Mouse (Mus musculus) liver, embryonic 14.5 days (tissue): Measurements from ENCODE around the gene Fbxo9. TPM values are rescaled to one million over a fixed set of nuclear protein-coding genes. Genes with fewer than 3 reads are reported as not detected.
A peak's percentile ranks its signal among the peaks of the same experiment; 100 is the strongest.

Experiments
- ATAC-seq: fragments of 200-750 bp; cut with Nextera tagmentation; 2 replicates; pipeline ENCODE4 v1.8.0; 2017; ENCODE audit warnings: moderate number of reproducible peaks, mild to moderate bottlenecking, moderate library complexity; ENCODE audit not compliant: insufficient read depth
- DNase-seq, 3 experiments: peaks; one replicate each; pipeline ENCODE4 v3.0.0-alpha.2; 2012 to 2013; ENCODE audit warnings: low read depth in 3 of 3, low spot score in 3 of 3
- H3K27ac ChIP-seq: fragments of 300-500 bp; sonication (generic); 2 replicates; pipeline ENCODE4 v1.5.1; 2014; ENCODE audit warnings: moderate library complexity, mild to moderate bottlenecking, control low read depth, inconsistent platforms
- H3K27me3 ChIP-seq: fragments of 300-500 bp; sonication (generic); 2 replicates; pipeline ENCODE4 v1.6.1; 2014; ENCODE audit warnings: mild to moderate bottlenecking, low read length, moderate library complexity; ENCODE audit not compliant: control insufficient read depth, insufficient read depth
- H3K36me3 ChIP-seq: fragments of 300-500 bp; sonication (generic); replicated peaks from 2 replicates; pipeline ENCODE4 v1.6.1; 2014; ENCODE audit warnings: low read depth; ENCODE audit not compliant: control insufficient read depth, insufficient read depth
- H3K4me1 ChIP-seq, 2 experiments: fragments of 200-500 bp in 1 of 2; fragments of 300-500 bp in 1 of 2; sonication (generic) in 1 of 2; replicated peaks; 2 replicates each; pipeline ENCODE4 v1.6.1; 2012 to 2014; ENCODE audit warnings: antibody characterized with exemption in 1 of 2, inconsistent platforms in 1 of 2, low read length in 1 of 2; ENCODE audit not compliant: control insufficient read depth in 2 of 2, insufficient read depth in 2 of 2
- H3K4me2 ChIP-seq: fragments of 300-500 bp; sonication (generic); 2 replicates; pipeline ENCODE4 v1.6.1; 2014; ENCODE audit warnings: low read depth, mild to moderate bottlenecking, control low read depth, moderate library complexity
- H3K4me3 ChIP-seq, 2 experiments: fragments of 200-500 bp in 1 of 2; fragments of 300-500 bp in 1 of 2; sonication (generic) in 1 of 2; 2 replicates each; pipeline ENCODE4 v1.5.1; 2012 to 2014; ENCODE audit warnings: low read depth in 2 of 2, low read length in 2 of 2, mild to moderate bottlenecking in 2 of 2, control low read depth in 1 of 2, inconsistent platforms in 1 of 2, moderate library complexity in 1 of 2; ENCODE audit not compliant: insufficient read depth in 1 of 2
- H3K9ac ChIP-seq: fragments of 300-500 bp; sonication (generic); replicated peaks from 2 replicates; pipeline ENCODE4 v1.6.1; 2014; ENCODE audit warnings: mild to moderate bottlenecking, control low read depth, moderate library complexity
- H3K9me3 ChIP-seq: fragments of 300-500 bp; sonication (generic); 2 replicates; pipeline ENCODE4 v1.6.1; 2016; ENCODE audit warnings: low read length, mixed read lengths; ENCODE audit not compliant: control insufficient read depth
- CTCF ChIP-seq: IDR thresholded peaks from 2 replicates; pipeline ENCODE4 v1.5.1; 2016; ENCODE audit warnings: antibody characterized with exemption, low read depth, control low read depth
- EP300 ChIP-seq: IDR thresholded peaks from 2 replicates; pipeline ENCODE4 v1.6.1; 2016; ENCODE audit warnings: antibody characterized with exemption, low read depth
- whole genome bisulfite sequencing: fragments of 180-500 bp; shearing (Covaris S2); extraction: QIAGEN DNeasy Blood & Tissue Kit; methylation state at CpG from one replicate; pipeline ENCODE4 v1.1.7; 2014; ENCODE audit not compliant: insufficient replicate concordance; 5-methylcytosine and 5-hydroxymethylcytosine counted together
- polyA plus RNA-seq, 2 experiments: library from polyadenylated mRNA; depleted of rRNA in 1 of 2; stranded (reverse) in 1 of 2; unstranded in 1 of 2; fragments of >200 nt; fragmentation: Nextera tagmentation in 1 of 2; extraction: Ambion mirVana in 1 of 2; gene quantifications; 2 replicates each; pipeline versions ENCODE4 v1.2.1 to v1.2.3; 2012 to 2014

The Fbxo9 gene
- polyA plus RNA-seq, 2 experiments = 68.1 to 78.1 TPM

DNA sequence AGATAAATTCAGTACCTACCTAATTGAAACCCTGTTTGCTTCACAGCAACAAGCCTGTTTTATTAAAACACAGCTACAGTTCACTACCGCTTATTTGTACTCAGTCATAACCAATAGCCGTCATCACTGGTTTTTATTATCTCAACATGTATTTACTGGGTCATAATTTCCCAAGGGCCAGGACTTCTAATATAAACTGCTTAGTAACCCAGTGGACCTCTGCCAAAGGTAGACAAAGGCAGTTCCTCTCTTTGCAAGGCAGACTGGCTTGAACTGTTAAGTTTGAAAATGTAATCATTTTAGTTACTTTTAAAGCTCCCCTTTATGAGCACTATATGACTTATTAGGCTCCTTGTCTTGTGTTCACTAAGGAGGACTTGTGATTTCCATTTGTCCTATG, 2.6 kb upstream of the Fbxo9 start:
- Histone ChIP-seq H3K27ac (no peak overlapping the region), H3K9ac (no peak overlapping the region), H3K27me3 (no peaks in the 10 kb centered on the region), H3K4me2 (no peak overlapping the region), H3K9me3 (no peaks in the 10 kb centered on the region), H3K4me3 (no peak overlapping the region), H3K36me3 (no peaks in the 10 kb centered on the region; the same call in 1 of the 2 replicates), H3K4me1 (peaks cover 10 to 11% of the 10 kb centered on the region in 2 experiments)
- DNase-seq = no peak
- WGBS = 76% methylated on average over 2 of the region's 2 CpGs
- no peak for ATAC-seq
- TF ChIP-seq CTCF (no peak), EP300 (no peak)

DNA sequence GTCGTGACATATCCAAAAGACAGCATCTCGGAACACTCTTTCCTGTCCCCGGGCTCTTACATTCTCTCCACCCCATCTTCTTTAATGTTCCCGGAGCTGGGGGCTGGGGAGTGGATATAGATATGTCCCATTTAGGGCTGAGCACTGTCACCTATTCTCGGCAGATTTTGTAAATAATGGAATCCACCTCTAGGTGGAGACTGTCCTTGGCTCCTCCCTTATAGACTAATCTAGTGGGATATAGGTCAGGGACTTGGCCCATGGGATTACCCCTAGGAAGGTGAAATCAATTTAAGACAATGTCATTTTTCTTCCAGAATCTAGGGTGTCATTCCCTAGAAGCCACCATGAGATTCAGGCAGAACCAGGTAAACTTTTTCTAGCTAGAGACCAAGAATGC, 791 bp upstream of the Fbxo9 start:
- 28% methylated on average over 5 of the region's 5 CpGs for WGBS
- Histone ChIP-seq H3K4me2 (peak overlapping the region; percentile 85), H3K27me3 (no peaks in the 10 kb centered on the region), H3K4me3 (peak overlapping the region; percentile 74 to 81; a peak in 3 of 4 replicates), H3K27ac (peak overlapping the region; percentile 97; the same call in 1 of the 2 replicates), H3K9ac (peak overlapping the region; percentile 98), H3K36me3 (peaks cover under 1% of the 10 kb centered on the region; the same call in 1 of the 2 replicates), H3K4me1 (peaks cover 26% of the 10 kb centered on the region in 2 experiments), H3K9me3 (no peaks in the 10 kb centered on the region)
- ATAC-seq (no peak), DNase-seq (peak in 2 of 3 experiments; percentile 50 to 60)
- TF ChIP-seq EP300 (no peak), CTCF (peak; percentile 53)

DNA sequence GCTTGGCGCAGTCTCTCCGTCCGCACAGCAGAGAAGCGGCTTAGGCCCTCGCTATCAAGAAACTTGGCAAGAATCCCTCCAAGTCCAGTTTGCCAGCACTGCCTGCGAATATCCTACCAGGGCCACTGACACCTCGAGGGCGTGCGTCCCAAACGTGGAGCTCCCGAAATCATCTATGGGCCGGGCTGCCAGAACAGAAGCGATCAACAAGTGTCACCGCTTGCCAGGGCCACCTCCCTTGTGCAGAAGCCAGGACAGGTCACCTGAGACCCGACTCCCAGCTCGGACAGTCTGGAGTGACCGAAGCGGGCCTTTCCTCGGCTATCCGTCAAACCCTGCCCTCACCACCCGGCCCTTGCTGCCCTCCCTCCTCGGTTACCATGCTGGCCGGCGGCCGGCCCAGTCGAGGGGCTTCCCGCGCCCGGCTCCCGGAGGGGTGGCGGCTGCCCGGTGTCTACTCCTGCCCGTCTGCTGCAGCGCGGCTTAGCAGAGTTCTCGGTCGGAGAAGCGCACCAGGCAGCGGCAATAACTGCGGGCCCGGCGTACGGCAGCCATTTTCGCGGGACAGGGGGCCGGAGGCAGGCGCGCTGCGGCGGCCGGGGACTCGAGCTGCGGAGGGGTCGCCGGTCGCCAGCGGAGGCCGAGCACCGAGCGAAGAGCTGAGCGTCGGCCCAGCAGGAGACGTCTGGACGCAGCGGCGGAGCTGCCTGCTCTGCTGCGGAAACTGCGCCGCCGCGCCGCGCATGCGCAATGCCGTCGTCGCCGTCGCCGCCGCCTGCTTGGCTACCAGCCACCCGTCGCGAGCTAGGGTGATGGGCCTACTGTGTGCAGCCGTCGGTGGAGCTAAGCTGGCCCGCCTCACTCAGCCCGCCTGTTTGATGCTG, 711 bp downstream of the Fbxo9 start:
- Histone ChIP-seq H3K9ac (peak overlapping the region; percentile 98), H3K27ac (peak overlapping the region; percentile 97), H3K27me3 (no peaks in the 10 kb centered on the region), H3K4me2 (peak overlapping the region; percentile 85), H3K4me1 (peaks cover 35 to 38% of the 10 kb centered on the region in 2 experiments), H3K9me3 (no peaks in the 10 kb centered on the region), H3K4me3 (peak overlapping the region; percentile 74 to 81), H3K36me3 (peaks cover 15% of the 10 kb centered on the region)
- TF ChIP-seq CTCF = no peak; the same call in 1 of the 2 replicates
- TF ChIP-seq EP300 = no peak
- under 1% methylated on average over 87 of the region's 88 CpGs for WGBS
- ATAC-seq (peak; percentile 81), DNase-seq (peak; percentile 73 to 76 (median 75))

DNA sequence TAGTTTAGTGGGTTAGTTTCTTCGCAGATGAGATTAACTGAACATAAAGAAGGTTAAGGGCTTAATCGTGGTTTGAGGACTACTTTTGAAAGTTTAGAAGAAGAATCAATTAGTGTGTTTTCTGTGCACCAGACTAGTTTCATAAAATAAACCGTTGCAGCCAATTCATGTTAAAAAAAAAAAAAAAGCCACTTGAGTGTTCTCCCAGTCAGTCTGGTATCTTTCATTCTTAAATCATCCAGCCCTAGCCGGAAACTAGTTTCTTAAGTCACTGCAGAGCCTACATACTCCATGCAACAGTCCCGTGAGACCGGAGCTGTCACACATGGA, 1.3 kb downstream of the Fbxo9 start:
- peak overlapping the region; percentile 85 for H3K4me2 ChIP-seq
- H3K9ac ChIP-seq = peak overlapping the region; percentile 98
- H3K9me3 ChIP-seq = no peaks in the 10 kb centered on the region
- H3K27me3 ChIP-seq = no peaks in the 10 kb centered on the region
- peak overlapping the region; percentile 97 for H3K27ac ChIP-seq
- no peak for DNase-seq
- H3K36me3 ChIP-seq = peaks cover 20% of the 10 kb centered on the region
- no peak; the same call in 1 of the 2 replicates for ATAC-seq
- 11% methylated on average over 6 of the region's 6 CpGs for WGBS
- no peak for TF ChIP-seq CTCF
- TF ChIP-seq EP300 = no peak
- H3K4me1 ChIP-seq = peaks cover 34 to 35% of the 10 kb centered on the region in 2 experiments
- H3K4me3 ChIP-seq = peak overlapping the region; percentile 74 to 81

DNA sequence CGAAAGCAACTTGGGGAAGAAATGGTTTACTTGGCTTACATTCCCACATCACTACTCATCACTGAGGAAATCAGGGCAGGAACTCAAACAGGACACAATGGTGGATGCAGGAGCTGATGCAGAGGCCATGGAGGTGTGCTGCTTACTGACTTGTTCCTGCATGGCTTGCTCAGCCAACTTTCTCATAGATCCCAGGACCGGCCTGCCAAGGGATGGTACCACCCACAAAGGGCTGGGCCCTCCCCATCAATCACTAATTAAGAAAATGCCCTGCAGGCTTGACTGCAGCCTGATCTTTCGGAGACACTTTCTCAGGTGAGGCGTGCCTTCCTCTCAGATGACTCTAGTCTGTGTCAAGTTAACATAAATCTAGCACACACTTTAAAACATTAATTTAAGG, 2.0 kb downstream of the Fbxo9 start:
- DNase-seq (no peak), ATAC-seq (no peak)
- no peaks in the 10 kb centered on the region for H3K9me3 ChIP-seq
- TF ChIP-seq EP300 (no peak), CTCF (no peak)
- peaks cover 34 to 35% of the 10 kb centered on the region in 2 experiments for H3K4me1 ChIP-seq
- H3K4me2 ChIP-seq = peak overlapping the region; percentile 85
- peak overlapping the region; percentile 98 for H3K9ac ChIP-seq
- 54% methylated on average over 4 of the region's 4 CpGs for WGBS
- H3K36me3 ChIP-seq = peaks cover 23% of the 10 kb centered on the region
- peak overlapping the region; percentile 97 for H3K27ac ChIP-seq
- no peaks in the 10 kb centered on the region for H3K27me3 ChIP-seq
- peak overlapping the region; percentile 74 to 81 for H3K4me3 ChIP-seq
